Comparison of ENCODE assay signal across 17 mouse cellular contexts in the genomic region with DNA sequence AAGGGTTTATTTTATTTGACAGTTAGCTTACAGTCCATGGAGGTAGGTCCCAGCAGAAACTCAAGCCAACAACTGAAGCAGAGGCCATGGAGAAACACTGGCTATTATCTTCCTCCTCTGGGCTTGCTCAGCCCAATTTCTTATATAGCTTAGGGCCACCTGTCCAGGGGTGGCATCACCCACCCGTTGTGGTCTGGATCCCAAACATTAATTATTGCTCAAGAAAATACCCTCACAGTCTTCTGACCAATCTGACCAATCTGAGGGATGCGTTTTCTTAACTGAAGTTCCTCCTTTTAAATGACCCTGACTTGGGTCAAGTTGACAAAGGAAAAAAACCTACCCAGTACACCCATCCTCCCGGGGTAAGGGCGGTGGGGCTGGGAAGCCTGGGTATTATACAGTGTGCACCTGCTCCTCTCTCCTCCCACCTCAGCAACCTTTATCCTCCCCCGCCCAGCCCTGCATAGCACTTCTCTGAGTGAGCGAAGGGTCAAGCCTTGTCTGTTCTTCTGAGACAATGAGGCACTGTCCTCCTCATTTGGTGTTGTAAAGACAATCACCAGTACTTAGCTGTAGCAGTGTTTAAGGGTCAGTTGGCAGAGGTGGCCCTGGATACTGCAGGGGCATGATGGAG.
"Had no signal": no experiment of that assay in that cellular context is flagged by ENCODE, and none has a peak within 500 bp of the region (broad histone marks: within the 10 kb centered on the region; RNA-seq: fewer than 3 reads in every experiment).

No protein-coding gene starts in this region.

- H3K36me3 ChIP-seq: limb, embryonic 13.5 days; midbrain, embryonic 10.5 days; neural tube, embryonic 13.5 days had no signal

- DNase-seq: kidney, adult 2 months; kidney, postnatal 36 days; layer of hippocampus, adult 9-11 months; left cerebral cortex, postnatal 4 days; lung, adult 2 months; lung, postnatal 36 days; retina, postnatal 1 day; thymus, adult 2 months; thymus, postnatal 4 days had no signal

- H3K9ac ChIP-seq: limb, embryonic 13.5 days; liver, embryonic 14.5 days; neural tube, embryonic 13.5 days had no signal

- H3K27ac ChIP-seq: kidney, postnatal 0 days; limb, embryonic 13.5 days; liver, embryonic 14.5 days; midbrain, embryonic 10.5 days; neural tube, embryonic 13.5 days had no signal

- H3K4me2 ChIP-seq: limb, embryonic 13.5 days; neural tube, embryonic 13.5 days had no signal

- H3K4me3 ChIP-seq: limb, embryonic 13.5 days; midbrain, embryonic 10.5 days; neural tube, embryonic 13.5 days had no signal

- ATAC-seq: inflammation-experienced regulatory T-cells, adult 6 months; lung, postnatal 0 days; midbrain, embryonic 16.5 days had no signal

- H3K4me1 ChIP-seq: neural tube, embryonic 13.5 days had no signal

- H3K27me3 ChIP-seq: limb, embryonic 13.5 days; neural tube, embryonic 13.5 days had no signal

- H3K9me3 ChIP-seq: limb, embryonic 13.5 days; midbrain, embryonic 10.5 days; neural tube, embryonic 13.5 days had no signal
